Mouse (Mus musculus) cerebellum, adult 2 months (tissue): ENCODE data around the gene Stx8. TPM values are rescaled to one million over a fixed set of nuclear protein-coding genes. Genes with fewer than 3 reads are reported as not detected.

Source experiments
- DNase-seq, 2 experiments: peaks; one replicate each; pipeline ENCODE4 v3.0.0; 2021
- H3K27ac ChIP-seq: fragments of 200-500 bp; 2 replicates; pipeline ENCODE4 v1.5.1; 2012; ENCODE audit warnings: low read length, control low read depth, inconsistent platforms; ENCODE audit not compliant: insufficient read depth
- H3K27me3 ChIP-seq: fragments of 200-500 bp; 2 replicates; pipeline ENCODE4 v1.6.1; 2012; ENCODE audit warnings: inconsistent platforms, mild to moderate bottlenecking, low read length, moderate library complexity; ENCODE audit not compliant: control insufficient read depth, insufficient read depth
- H3K4me1 ChIP-seq: fragments of 200-500 bp; 2 replicates; pipeline ENCODE4 v1.6.1; 2011; ENCODE audit warnings: low read length; ENCODE audit not compliant: control insufficient read depth, insufficient read depth
- H3K4me3 ChIP-seq: fragments of 200-500 bp; replicated peaks from 2 replicates; pipeline ENCODE3; 2011; ENCODE audit warnings: mild to moderate bottlenecking, low read depth, low read length, control low read depth; ENCODE audit not compliant: insufficient read depth
- CTCF ChIP-seq: fragments of 200-500 bp; IDR thresholded peaks from 2 replicates; pipeline ENCODE4 v1.5.1; 2011; ENCODE audit warnings: low read depth, mild to moderate bottlenecking, control low read depth, low read length, moderate library complexity, borderline replicate concordance; ENCODE audit not compliant: insufficient read depth
- POLR2A ChIP-seq: fragments of 200-500 bp; IDR thresholded peaks from 2 replicates; pipeline ENCODE4 v1.6.1; 2011; ENCODE audit warnings: low read length, control low read depth, borderline replicate concordance; ENCODE audit not compliant: insufficient read depth
- WGBS: fragments of 180-500 bp; shearing (Covaris S2); methylation state at CpG from one replicate; pipeline ENCODE4 v1.1.7; 2018; 5-methylcytosine and 5-hydroxymethylcytosine counted together
- polyA plus RNA-seq: library from polyadenylated mRNA; depleted of rRNA; stranded (reverse); fragments of >200 nt; gene quantifications from 2 replicates; pipeline ENCODE4 v1.2.3, GENCODE M21; 2012

Gene Stx8
- polyA plus RNA-seq, 1 experiment, result 39.6 TPM

DNA sequence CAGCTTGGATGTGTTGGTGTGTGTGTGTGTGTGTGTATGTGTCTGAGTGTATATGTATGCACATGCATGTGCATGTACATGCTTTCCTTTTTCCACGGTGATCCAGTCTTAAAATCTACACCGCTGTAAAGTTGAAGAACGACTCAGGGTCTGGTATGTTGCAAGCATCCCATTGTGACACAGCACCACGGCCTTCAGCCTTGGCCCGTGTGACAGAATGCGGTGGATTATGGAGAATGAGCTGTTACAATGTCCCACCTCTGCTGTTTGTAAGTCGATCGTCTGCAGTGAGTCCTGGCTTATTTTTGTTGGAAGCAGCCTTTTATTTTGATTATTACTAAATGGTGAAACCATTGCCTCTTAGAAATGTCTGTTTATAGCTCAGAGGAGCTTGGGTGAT, 52.2 kb downstream of the Stx8 start:
- 91% methylated on average over 8 of the region's 8 CpGs for WGBS
- DNase-seq, result no peak

DNA sequence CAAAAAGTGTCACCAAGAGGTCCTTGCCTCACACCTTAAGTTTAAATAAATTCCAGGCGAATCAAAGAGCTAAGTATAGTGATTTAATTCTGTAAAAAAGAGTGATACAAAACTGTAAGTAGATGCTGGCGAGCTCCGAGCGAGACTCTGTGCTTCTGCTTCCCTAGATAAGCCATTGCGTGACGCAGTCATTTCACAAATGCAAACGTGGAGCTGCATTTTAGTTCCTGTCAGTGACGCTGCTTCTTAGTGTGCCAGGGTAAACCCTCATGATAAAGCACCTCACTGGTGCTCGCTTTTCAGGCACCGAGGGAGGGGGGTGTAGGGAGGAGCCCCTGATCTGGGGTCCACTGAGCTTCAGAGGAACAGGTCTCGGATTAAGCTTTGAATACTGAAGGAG, 53.2 kb downstream of the Stx8 start:
- WGBS, result 90% methylated on average over 11 of the region's 11 CpGs
- no peak for DNase-seq
- Histone ChIP-seq H3K4me3 (no peak overlapping the region), H3K4me1 (no peaks in the 10 kb centered on the region), H3K27me3 (no peaks in the 10 kb centered on the region), H3K27ac (no peak overlapping the region)
- TF ChIP-seq CTCF (no peak), POLR2A (no peak)

More for the DNA sequence above, 52.2 kb downstream of the Stx8 start:
- TF ChIP-seq CTCF (no peak), POLR2A (no peak)
- no peaks in the 10 kb centered on the region for H3K27me3 ChIP-seq
- H3K27ac ChIP-seq, result no peak overlapping the region
- H3K4me1 ChIP-seq, result no peaks in the 10 kb centered on the region
- H3K4me3 ChIP-seq, result no peak overlapping the region

DNA sequence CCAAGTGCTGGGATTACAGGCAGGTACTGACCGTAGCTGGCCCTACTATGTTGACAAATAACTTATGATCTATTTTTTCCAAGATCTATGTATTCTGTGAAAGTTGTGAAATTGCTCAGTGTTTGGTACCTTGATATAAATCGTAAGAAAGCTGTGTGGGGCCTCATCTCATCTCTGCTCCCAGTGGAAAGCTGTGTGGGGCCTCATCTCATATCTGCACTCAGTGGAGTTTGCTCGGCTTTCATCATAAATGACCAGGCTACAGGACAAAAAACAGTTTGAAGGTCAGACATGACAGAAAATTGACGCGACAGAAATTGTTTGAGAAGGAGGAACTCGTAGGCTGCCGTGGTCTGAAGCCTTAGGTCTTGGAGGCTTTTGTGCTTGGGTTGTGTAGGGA, 56.0 kb downstream of the Stx8 start:
- no peak for DNase-seq
- Histone ChIP-seq H3K4me1 (no peaks in the 10 kb centered on the region), H3K27ac (no peak overlapping the region), H3K27me3 (no peaks in the 10 kb centered on the region), H3K4me3 (no peak overlapping the region)
- 87% methylated on average over 7 of the region's 7 CpGs for WGBS
- TF ChIP-seq CTCF, result no peak
- no peak for TF ChIP-seq POLR2A

DNA sequence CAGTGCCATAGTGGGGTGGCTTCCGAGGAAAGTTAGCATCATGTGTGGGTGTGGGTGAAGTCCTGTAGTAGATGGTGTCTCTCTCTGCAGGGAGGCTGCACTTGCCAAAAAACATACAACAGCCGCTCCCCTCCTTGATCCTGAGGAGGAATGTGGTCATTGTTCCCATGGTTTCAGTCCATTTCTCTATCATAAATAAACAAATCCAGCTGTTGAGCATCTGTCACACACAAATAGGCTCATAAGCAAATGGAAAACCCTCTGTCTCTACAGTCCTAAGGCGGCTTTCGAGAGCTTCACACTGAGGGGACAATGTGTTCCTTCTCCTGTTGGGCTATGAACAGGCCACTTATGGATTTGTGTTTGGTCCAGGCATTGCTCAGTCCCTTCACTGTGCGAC, 56.9 kb downstream of the Stx8 start:
- Histone ChIP-seq H3K27ac (no peak overlapping the region), H3K4me3 (no peak overlapping the region), H3K27me3 (no peaks in the 10 kb centered on the region), H3K4me1 (no peaks in the 10 kb centered on the region)
- WGBS, result 82% methylated on average over 5 of the region's 5 CpGs
- TF ChIP-seq POLR2A (no peak), CTCF (no peak)
- DNase-seq, result no peak

DNA sequence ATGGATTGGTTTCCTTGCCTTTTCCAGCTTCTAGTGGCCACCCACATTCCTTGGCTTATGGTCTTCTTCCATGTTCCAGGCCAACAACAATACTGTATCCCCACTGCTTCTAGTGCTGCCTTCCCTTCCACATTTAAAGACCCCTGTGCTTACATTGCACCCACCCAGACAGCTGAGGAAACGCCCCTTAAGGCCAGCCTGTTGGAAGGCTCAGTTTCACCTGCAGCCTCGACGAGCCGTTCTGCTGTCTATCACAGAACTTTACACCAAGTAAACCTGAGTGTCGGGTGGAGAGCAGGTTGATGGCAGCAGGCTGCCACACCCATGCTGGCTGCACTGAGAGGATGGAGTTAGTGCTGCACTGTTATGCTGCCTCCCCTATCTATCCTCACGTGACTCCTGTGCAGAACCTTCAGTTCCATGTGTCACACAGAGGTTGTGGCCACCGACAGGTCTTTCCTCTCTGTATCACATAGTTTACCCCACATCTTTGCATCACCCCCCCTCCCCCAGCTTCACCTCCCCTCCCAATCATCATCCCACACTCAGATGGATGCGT, 57.9 kb downstream of the Stx8 start:
- no peak for DNase-seq
- no peak overlapping the region for H3K27ac ChIP-seq
- H3K4me3 ChIP-seq, result no peak overlapping the region
- 89% methylated on average over 8 of the region's 8 CpGs for whole genome bisulfite sequencing
- TF ChIP-seq POLR2A, result no peak
- TF ChIP-seq CTCF, result no peak
- H3K27me3 ChIP-seq, result no peaks in the 10 kb centered on the region
- no peaks in the 10 kb centered on the region for H3K4me1 ChIP-seq

DNA sequence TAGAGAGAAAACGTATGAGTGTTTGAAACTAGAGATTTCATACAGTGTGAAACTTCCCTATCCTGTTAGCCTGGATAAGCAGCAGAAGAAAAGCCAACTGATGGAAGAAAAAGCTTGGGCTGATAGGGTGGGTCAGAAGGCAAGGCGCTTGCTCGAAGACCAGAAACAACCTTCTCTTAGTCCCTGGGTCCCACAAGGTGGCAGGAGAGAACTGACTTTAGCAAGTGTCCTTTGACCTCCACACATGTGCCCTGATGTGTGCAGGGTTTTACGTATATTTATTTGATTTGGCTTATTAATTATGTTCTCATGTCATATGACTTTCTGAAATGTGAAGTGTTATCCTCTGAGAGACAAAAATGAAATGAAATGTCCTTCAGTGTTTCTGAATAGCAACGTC, 60.6 kb downstream of the Stx8 start:
- DNase-seq, result no peak
- Histone ChIP-seq H3K4me3 (no peak overlapping the region), H3K27me3 (no peaks in the 10 kb centered on the region), H3K4me1 (no peaks in the 10 kb centered on the region), H3K27ac (no peak overlapping the region)
- no peak for TF ChIP-seq POLR2A
- TF ChIP-seq CTCF, result no peak
- WGBS, result 92% methylated on average over 5 of the region's 5 CpGs

DNA sequence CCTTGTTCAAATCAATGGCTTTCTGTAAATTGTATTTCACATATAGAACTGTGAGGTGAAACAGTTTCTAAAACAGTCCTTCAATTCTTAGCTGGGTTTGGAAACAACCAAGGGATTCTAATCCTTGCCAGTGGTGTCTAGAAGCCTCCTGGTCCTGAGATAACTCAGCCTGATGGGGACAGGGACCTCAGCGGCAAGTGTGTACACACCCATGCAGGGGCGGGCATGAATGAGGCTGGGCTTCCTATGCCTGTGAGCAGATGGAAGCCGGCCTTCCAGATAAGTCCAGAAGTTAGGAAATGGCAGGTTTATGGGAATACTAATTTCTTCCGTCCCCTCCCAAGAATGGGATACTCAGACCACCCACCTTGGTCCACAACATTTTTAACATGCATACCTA, 63.1 kb downstream of the Stx8 start:
- Histone ChIP-seq H3K4me3 (no peak overlapping the region), H3K27me3 (no peaks in the 10 kb centered on the region), H3K27ac (no peak overlapping the region), H3K4me1 (no peaks in the 10 kb centered on the region)
- DNase-seq, result no peak
- TF ChIP-seq POLR2A (no peak), CTCF (no peak)
- 79% methylated on average over 4 of the region's 4 CpGs for WGBS

DNA sequence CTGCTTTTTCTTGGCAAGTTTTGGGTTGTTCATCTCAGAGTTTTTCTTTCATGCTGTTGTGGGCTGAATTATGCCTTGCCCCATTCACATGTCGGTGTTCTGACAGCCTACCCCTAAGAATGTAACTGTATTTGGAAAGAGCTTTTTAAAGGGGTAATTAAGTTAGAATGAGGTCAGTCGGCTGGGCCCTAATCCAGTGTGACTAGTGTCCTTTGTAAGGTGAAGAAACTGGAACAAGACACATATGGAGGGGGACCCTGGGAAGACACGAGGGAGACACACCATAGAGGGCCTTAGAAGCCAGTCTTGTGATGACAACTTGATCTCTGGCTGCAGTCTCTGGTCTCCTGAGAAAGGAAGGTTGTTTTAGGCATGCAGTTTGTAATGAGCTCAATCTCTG, 63.9 kb downstream of the Stx8 start:
- Histone ChIP-seq H3K27me3 (no peaks in the 10 kb centered on the region), H3K4me3 (no peak overlapping the region), H3K27ac (no peak overlapping the region), H3K4me1 (no peaks in the 10 kb centered on the region)
- TF ChIP-seq POLR2A (no peak), CTCF (no peak)
- 57% methylated on average over 3 of the region's 3 CpGs for WGBS
- no peak for DNase-seq
